Mouse (Mus musculus) fibroblast of lung, adult 2 months (primary cell): ENCODE data around the gene Armh1.

ENCODE experiments used
- DNase-seq: peaks from one replicate; pipeline ENCODE4 v3.0.0-alpha.2; 2011; ENCODE audit warnings: low read depth

The Armh1 gene

GRCm38 (mm10) chr4:117251801-117252316 lies at the start of gene Armh1, which contains the start of gene Tmem53:
Gene Armh1 (minus strand): TSS chr4:117252125.
Gene Tmem53 (plus strand): TSS chr4:117251951.
- DNase-seq, result peak; percentile 74

DNA sequence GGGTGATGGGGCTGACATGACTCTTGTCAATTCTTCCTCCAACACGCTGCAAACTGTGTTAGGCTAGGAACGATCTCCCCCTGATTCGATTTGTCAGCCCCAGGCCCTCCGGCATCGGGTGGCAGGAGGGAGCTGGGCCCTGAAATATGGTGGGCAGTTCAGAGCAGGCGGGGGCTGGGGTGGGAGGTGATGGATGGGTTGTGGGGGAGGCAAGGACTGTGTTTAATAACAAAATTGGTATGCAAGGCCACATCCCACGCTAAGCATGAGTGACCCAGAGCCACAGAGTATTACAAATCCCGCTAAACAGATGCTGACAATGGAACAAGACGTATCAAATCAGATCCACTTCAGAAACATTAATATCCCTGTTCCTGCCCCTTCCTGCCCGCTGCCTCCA lies 48.0 kb upstream of the Armh1 start:
- no peak for DNase-seq

DNA sequence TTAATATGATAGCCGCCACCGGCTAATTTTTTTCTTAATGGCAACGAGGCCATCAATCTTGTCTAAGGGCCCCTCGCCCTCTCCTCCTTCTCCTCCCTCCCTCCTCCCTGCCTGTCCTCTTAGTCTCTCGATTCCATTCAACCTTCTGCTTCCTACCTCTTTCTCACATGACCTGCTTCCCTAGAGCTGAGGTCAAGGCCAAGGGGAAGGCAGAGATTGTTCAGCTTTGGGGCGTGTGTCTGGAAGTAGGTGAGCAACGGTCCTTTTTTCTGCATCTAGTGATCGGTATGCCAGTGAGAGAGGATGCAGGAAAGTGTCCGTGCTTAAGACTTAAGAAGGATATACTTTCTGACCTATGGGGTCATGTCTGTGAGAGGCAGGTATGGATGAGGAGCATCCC lies 45.9 kb upstream of the Armh1 start:
- no peak for DNase-seq

GRCm38 (mm10) chr4:117296849-117297593 lies 45.1 kb upstream of the Armh1 start:
- no peak for DNase-seq

DNA sequence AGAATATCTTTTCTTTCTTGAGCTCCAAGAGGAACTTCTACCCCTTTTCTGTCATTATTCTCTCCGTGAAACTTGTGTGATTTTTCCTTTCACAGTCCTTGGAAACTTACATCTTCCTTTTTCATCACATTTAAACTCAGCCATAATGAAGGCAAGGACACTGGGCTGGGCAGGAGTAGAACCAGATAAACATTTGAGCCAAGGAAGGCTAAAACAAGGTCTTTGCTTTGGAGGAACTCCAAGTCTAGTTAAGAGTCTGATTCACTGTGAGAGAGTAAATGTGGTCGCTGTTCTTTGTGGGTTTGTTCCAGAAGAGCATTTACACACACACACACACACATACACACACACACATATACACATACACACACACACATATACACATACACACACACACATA lies 39.8 kb upstream of the Armh1 start:
- no peak for DNase-seq

DNA sequence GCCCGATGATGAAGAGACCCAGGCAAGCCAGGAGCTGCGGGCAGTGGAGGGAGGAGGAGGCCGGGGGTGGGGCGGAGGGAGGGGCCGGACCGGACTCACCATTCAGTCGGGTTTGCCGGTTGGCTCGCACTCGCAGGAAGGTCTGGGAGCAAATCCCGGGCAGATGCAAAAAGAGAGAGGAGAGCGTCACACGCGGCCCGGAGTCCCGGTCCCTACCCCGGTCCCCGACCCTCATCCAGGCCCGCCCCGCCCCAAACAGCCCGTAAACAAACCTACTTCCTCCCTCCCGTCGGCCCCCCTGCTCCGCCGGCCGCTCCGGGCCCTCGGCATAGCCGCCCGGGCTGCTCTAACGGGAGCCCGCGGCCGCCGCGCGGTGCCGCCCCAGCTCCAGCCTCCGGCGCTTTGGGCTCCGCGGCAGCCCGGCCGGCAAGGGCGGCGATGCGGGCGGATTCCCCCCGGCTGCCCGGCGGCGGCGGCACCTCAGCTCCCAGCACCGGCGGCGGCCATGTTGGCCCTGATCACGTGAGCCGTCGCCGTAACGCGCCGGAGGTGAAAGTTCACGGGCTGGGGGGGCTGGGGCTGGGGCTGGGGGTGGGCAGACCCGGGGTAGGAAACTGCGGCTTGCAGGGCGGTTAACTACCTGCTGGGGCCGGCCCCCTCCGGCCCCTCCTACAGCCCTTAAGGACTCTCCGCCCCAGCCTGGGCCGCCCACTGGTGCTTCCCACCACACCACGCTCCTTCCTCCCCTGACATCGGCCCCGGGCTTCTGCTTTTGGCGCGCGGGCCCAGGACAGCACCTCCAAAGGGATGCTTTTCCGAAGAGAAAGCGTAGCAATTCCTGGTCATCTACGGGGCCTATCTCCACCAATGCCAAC lies 37.2 kb upstream of the Armh1 start:
- peak; percentile 40 for DNase-seq

DNA sequence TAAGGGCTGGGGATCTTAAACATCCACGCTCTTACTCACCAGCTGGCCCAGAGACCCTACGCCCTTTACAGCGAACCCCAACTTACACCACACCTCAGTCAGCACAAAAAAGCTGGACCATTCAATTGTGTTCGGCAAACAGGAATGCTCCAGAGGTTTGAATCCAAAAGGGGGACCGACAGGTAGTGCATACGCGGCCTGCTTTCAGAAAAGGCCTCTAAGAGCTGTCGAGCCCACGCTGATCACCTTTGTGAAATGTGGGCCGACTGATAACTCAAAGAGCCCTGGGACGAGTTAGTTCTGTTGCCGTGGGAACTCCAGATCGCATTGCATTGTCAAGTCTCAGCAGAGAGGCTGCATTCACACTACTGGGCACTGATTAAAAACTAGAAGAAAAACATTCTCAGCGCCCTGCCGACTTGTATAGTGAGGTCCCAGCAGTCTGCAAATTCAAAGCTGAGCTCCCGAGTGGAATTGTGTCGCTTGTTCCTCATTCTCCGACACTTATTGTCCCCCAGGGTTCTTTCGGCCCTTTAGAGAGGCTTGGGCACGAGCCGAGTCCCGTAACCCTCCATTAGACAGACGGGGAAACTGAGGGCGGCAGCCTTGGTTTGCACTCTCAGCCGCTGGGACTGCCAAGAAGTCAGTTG lies 36.5 kb upstream of the Armh1 start:
- no peak for DNase-seq

- no peak for DNase-seq
Observed at GRCm38 (mm10) chr4:117284363-117284762, 32.4 kb upstream of the Armh1 start.

- no peak for DNase-seq
Observed at GRCm38 (mm10) chr4:117283271-117284191, 31.6 kb upstream of the Armh1 start.

DNA sequence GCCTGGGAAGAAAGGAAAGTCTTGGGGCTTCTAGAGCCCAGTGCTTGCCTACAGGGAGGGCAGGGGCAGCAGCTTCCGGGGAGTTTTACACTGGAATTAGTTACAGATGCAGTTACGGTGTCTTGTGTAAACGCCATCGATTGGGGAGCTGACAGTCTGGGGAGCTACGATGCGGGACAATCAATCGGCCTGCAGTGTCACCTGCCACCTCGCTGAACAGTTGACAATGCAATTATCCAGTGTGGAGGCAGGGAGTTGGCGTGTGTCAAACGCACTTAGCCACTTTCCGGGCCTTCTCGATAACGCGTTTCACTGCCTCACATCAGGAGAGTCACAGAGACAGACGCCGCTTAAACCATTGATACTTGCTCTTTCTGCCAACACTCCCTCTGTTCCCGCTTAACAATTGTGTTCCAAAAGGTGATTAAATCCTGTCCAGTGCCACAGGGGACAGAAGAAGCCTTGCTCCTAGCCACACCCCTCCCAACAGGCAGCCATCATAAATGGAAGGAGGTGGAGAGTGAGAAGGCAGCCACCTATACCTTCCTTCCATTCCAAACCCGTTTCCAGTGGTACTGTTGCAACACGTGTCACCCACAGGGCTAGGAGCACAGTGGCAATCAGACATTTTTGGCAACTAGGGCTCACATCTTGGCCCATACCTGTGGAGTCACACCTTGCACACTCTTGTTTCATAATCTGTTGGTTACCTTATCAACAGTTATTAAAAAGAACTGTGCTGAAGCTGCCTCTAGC lies 29.3 kb upstream of the Armh1 start:
- DNase-seq, result no peak

DNA sequence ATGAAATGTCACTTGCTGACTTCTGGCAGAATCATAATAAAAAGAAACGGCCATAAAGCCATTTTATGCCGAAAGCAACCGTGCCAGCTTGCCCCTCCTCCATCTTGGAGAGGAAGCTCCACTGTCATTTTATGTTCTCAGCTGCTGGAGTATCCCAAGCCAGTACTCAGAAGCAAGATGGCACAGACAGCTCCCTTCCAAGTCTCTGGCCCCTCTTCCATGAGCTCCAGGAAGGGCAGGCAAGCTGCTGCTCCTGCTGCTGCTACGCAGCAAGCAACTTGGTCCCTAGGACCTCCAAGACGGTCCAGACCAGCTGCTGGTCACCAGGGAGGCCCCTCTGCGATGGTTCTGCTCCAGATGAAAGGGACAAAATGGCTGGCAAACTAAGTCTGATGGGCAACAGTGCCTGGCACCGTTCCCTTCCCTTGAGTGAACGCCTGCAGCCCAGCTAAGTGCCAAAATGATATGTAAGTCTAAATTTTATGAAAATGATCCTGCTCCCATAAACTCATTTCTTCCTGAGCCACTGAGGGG lies 28.5 kb upstream of the Armh1 start:
- no peak for DNase-seq

DNA sequence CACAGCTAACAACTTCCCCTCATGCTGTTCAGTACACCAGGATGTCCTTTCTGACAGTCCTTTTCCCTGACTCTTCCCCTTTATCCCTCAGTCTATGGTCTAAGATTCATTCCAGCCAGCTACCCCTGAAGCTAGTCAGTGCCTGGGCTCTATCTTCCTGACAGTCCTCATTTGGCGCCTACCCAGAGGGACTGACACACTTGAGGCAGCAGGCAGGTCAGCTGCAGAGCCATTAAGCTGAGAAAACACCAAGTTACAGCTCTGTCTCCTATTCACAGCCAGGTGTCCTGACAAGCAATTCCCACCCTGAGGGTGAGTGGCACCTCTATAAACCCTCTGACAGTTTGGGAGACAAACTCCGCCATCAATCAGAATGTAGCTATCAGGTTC lies 27.3 kb upstream of the Armh1 start:
- DNase-seq, result no peak

GRCm38 (mm10) chr4:117278381-117279252 lies 26.7 kb upstream of the Armh1 start:
- DNase-seq, result no peak

DNA sequence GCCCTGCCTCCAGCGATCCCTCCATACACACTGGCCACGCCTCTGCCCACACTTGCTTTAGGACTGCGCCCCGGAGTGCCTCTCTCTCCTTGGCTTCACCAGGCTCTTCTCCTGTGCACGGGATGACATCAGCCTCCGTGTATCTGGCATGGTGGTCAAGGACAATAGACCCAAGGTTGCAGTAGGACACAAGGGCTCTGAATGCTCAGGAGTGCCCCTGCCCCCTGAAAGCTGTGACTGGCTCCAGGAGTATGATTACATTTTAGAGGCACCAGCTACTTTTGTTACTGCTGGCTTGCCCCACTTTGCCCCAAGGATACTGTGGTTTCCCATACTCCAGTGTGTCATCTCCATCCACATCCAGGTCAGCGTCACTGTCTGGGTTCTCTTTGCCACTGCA lies 25.8 kb upstream of the Armh1 start:
- DNase-seq, result no peak

DNA sequence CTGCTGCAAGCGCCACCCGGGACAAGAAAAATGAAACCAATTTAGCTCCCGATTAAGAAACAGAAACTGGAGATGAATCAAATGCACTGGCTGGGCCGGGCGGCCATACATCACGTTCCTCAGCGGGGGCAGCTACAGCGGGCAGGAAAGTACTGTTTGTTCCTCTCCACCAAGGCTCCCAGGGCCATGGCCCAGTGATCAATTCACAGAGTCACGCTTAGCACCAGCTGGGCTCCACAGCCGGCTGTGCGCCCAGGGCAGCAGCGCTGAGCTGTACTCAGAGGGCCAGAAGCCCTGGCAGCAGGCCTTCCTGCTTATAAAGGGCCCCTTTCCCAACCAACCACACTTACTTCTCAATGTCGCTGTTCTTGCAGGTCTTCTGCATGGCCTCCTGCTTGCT lies 25.1 kb upstream of the Armh1 start:
- no peak for DNase-seq

- DNase-seq, result no peak
Observed at GRCm38 (mm10) chr4:117276281-117276711, 24.4 kb upstream of the Armh1 start.

DNA sequence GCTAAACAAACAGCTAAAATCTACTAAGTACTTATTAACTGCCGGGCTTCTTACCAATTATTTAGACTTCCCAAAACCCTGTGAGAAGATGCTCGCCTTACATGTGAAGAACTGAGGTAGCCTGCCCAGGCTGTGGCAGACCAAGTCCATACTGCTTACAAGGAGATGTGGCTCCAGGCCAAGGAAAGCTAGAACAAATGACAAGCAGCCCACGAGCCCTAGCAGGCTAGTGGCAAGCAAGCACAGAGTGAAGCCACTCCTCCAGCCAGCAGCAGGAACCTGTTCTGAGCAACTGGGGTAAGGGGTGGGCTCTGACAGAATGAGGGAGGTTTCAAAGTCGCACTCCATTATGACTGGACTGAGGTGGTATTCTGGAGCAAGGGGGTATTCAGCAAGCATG lies 22.8 kb upstream of the Armh1 start:
- DNase-seq, result no peak

- DNase-seq, result no peak
Observed at GRCm38 (mm10) chr4:117272459-117272858, 20.5 kb upstream of the Armh1 start.

GRCm38 (mm10) chr4:117270278-117270677 lies 18.4 kb upstream of the Armh1 start:
- DNase-seq, result no peak
